Mouse (Mus musculus) left cerebral cortex, postnatal 10 days (tissue): ENCODE data around the gene Foxa1. TPM values are rescaled to one million over a fixed set of nuclear protein-coding genes. Genes with fewer than 3 reads are reported as not detected.
A peak's percentile ranks its signal among the peaks of the same experiment; 100 is the strongest.

Source experiments
- DNase-seq, 2 experiments: peaks; one replicate each; pipeline ENCODE4 v3.0.0; 2021 to 2022; ENCODE audit warnings: low spot score in 2 of 2, mixed read lengths in 1 of 2; ENCODE audit errors: extremely low spot score in 1 of 2
- intact Hi-C: fragments of 180-260 bp; cut with DNase I; formaldehyde crosslinking; loops from one replicate; pipeline ENCODE4 v1.15.1; 2025
- total RNA-seq, 2 experiments: library from RNA; stranded (reverse); gene quantifications; 2 replicates each; pipeline ENCODE4 v1.2.3; 2021

Gene Foxa1
- total RNA-seq, result not detected

GRCm38 (mm10) chr12:57546415-57547201 is at the start of gene Foxa1:
Foxa1 (minus strand) TSS chr12:57546916.
- intact Hi-C loops, result loop anchor here (5.0 kb wide), 1 partner anchor 929 kb away; no protein-coding TSS in a partner anchor
- no peak for DNase-seq

GRCm38 (mm10) chr12:57575931-57576628 is 29.4 kb upstream of the Foxa1 start:
- peak in 1 of 2 experiments; percentile 50 for DNase-seq
- intact Hi-C loops, result no loop called here

DNA sequence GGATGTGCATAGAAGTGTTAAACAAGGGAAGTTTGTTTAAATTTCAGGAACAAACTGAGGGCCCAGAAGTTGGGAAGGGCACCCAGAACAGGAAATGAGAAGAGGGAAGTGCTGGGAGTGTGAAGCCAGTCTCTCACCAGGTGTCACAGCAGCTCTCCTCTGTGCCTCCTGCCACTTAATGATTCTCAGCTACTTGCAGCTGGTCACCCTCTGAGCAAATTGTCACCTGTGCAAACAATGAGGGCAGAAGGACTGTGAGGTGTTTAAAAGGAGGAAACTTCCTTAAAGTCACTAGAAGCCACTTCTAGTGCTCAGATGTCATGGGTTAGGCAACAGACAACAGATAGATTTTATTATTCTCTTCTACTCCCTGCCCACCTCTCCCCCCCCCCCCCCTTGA is 25.7 kb upstream of the Foxa1 start:
- intact Hi-C loops, result no loop called here
- DNase-seq, result no peak

DNA sequence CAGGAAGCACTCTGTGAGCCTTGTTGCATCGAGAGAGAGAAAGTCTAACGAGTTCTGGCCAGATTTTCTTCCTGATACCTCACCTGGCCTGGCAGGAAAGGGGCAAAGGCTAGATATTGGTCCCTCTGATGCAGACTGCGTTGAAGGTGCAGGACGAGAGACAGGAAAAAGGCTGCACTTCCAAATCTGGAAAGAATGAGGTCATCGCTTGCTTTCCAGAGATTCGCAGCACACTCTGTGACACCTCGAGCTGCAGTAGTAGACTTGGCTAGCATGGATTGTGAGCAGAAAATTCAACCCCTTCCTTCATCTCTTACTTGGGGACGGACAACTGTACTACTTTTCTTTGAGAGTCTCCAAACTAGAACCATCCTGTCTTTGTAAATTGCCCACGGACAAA is 25.1 kb upstream of the Foxa1 start:
- intact Hi-C loops, result no loop called here
- DNase-seq, result no peak

DNA sequence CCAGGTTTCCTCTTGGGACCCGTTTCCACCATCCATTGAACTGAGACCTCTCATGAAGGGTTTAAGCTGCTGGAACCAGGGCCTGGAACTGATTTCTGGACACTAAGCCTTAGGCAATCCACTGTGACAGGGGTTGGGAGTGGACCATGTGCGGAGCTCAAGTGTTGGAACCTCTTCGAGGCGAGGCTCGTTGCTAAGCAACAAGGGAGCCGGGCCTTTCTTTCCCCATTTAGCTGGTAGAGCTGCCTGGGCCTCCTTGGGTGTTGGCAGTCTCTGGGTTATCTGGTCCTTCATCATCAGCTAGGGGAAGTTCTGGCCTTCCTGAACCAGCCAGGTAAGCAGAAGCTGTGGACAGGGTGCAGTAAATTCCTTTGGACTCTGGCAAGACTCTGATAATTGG is 17.2 kb upstream of the Foxa1 start, which contains the start of gene Ttc6:
Ttc6 (plus strand) TSS at position 205 of the 400 bp plus-strand sequence.
- DNase-seq, result no peak
- intact Hi-C loops, result no loop called here

- DNase-seq, result no peak
- intact Hi-C loops, result no loop called here
Measured at GRCm38 (mm10) chr12:57554091-57554490, 7.4 kb upstream of the Foxa1 start.

DNA sequence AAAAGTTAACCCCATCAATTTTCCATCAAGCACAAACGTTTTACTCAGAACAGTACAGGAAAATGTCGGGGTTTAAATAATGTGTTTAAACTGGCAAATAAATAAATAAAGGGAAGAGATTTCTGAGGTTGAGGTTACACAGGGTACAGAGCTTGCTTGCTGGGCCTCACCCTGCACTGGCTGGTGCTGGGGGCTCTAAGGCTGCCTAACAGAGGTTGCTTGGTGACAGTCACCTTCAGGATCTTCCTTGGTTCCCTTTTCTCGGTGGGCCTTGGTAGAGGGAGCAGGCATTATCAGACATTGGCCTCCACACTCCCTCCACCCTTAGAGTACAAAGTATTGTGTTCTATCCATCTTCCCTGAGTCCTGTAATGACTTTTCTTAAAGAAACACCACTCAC is 5.6 kb upstream of the Foxa1 start:
- DNase-seq, result no peak
- intact Hi-C loops, result no loop called here

DNA sequence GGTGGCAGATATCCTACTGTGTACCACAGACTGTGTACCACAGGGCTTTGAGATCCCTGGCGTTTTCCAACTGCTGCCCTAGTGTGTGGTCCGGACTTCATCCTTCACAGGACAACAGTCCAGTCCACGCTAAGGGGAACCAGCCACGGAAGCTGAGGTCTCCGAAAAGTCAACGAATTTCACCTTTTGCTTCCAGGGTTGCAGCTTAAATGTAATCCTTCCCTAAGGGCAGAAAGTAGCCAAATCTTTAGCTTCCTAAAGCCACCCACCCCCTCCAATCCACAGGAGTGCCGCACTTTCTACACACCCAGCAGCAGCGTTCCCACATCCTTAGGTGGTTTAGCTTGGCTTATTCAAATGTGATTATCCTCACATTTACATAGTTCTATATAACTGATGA is 4.2 kb upstream of the Foxa1 start:
- DNase-seq, result no peak
- intact Hi-C loops, result no loop called here

DNA sequence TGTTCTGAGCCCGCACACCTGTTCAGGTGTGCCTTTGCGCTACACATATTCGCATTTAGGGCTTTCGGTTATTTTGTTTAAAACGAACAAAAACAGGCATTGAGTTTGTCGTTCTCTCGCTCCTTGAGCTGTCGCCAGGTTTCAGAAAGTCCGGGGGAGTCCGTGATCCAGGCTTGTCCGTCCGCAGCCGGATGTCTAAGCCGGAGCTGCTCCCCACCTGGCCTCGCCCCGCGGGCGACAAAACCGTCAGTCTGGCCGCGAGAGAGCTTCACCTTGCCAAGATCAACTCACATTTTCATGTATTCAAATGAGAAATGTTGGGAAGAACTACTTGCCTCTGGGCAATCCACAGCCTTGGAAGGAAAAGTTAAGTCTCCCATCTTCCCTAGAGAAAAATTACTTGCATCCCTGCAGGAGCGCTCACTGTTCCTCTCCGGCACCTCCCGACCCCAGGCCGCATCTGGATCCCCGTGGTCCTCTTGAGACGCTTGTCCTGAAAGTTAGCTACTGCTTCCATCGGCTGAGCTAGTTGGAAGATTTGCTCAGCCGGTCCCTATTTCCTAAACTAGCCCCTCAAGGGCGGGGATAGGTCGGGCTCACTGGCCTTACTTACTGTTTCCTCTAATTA is 3.6 kb upstream of the Foxa1 start:
- intact Hi-C loops, result no loop called here
- no peak for DNase-seq

GRCm38 (mm10) chr12:57549667-57550160 is 3.0 kb upstream of the Foxa1 start:
- intact Hi-C loops, result loop anchor here (5.0 kb wide), 1 partner anchor 932 kb away; no protein-coding TSS in a partner anchor
- DNase-seq, result no peak

DNA sequence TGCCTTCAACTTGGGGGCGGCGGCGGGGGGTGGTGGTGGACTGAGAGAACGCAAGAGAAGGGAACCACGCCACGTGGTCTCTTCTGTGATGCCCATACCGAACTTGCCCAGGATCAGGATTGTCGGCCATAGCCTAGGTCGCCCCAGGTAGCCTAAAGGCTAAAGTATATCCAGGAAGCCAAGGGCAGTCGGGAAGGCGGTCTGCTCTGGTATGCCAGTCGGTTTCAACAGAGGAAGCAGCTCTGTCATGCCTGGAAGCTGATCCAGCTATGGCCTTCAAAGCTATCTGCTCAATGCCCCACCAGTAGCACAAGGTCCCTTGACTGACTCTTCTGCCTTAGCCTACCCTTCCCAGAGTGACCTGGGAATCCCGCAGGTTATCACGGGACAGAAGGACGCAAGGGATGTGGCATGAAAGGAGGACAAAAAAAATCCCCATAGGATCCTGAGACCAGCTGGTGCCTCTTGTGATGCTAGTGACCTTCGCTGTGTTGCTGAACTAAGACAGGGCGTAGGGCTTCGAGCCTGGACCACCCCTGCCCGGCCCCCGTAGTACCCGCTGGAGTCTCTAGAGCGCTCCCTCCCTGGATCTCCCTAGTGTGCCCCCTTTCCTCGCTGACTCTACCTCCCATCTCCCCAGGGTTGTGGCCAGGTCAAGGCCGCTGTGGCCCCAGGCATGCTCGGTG is 2.4 kb upstream of the Foxa1 start:
- intact Hi-C loops, result loop anchor here (5.0 kb wide), 1 partner anchor 932 kb away; no protein-coding TSS in a partner anchor
- DNase-seq, result no peak

- intact Hi-C loops, result loop anchor here (5.0 kb wide), 1 partner anchor 931 kb away; no protein-coding TSS in a partner anchor
- DNase-seq, result no peak
Measured at GRCm38 (mm10) chr12:57548352-57548980, 1.8 kb upstream of the Foxa1 start.

GRCm38 (mm10) chr12:57547890-57548289 is 1.2 kb upstream of the Foxa1 start:
- DNase-seq, result no peak
- intact Hi-C loops, result loop anchor here (5.0 kb wide), 1 partner anchor 931 kb away; no protein-coding TSS in a partner anchor

GRCm38 (mm10) chr12:57545371-57546241 is 1.1 kb downstream of the Foxa1 start:
- no peak for DNase-seq
- intact Hi-C loops, result loop anchor here (5.0 kb wide), 1 partner anchor 928 kb away; no protein-coding TSS in a partner anchor

- no peak for DNase-seq
- intact Hi-C loops, result loop anchor here (5.0 kb wide), 2 partner anchors 928 to 1018 kb away; no protein-coding TSS in a partner anchor
Measured at GRCm38 (mm10) chr12:57544641-57545370, 1.9 kb downstream of the Foxa1 start.

GRCm38 (mm10) chr12:57543627-57543991 is 3.1 kb downstream of the Foxa1 start:
- intact Hi-C loops, result loop anchor here (5.0 kb wide), 1 partner anchor 1016 kb away; no protein-coding TSS in a partner anchor

More at GRCm38 (mm10) chr12:57543627-57543991, 3.1 kb downstream of the Foxa1 start:
- DNase-seq, result no peak
